Mouse (Mus musculus): Measurements from ENCODE around the gene Neurod2.
A peak's percentile ranks its signal among the peaks of the same experiment; 100 is the strongest.

The Neurod2 gene

DNA sequence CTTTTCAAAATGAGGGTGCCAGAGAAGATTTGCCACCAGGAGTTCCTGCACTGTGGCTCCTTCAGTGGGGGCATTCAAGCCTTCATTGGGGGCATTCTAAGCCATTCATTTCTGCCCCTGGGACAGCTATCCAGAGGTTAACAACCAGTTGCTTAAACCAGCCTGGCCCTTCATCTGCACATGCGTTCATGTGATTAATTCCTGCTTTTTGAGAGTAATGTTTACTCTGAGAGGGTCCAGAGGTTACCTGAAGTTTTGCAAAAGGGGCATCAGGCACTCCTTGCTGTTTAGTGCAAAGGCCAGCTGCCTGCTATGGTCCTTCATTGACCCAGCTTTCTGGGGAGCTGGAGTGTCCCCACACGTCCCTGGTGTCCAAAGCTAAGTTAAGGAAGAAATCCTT is 32.5 kb downstream of the Neurod2 start:
- Histone ChIP-seq H3K4me3 (replicated peaks; ENCODE audit: low read length) (peak overlapping the region; percentile 51), H3K27me3 (ENCODE audit: insufficient read depth, low read length) (peaks cover 21% of the 10 kb centered on the region), H3K9me3 (ENCODE audit: low read length) (no peaks in the 10 kb centered on the region), H3K36me3 (ENCODE audit: insufficient read depth, low read length) (no peaks in the 10 kb centered on the region), H3K4me1 (replicated peaks; ENCODE audit: low read depth, low read length) (peaks cover 77% of the 10 kb centered on the region)
- TF ChIP-seq NANOG (IDR thresholded peaks at IDR 0.05; ENCODE audit: borderline replicate concordance, low read length) = no peak
- TF ChIP-seq POU5F1 (IDR thresholded peaks at IDR 0.05; ENCODE audit: borderline replicate concordance, low read length) = no peak
- no peak for TF ChIP-seq CTCF (conservative IDR thresholded peaks at IDR 0.05; ENCODE audit: low read length)

DNA sequence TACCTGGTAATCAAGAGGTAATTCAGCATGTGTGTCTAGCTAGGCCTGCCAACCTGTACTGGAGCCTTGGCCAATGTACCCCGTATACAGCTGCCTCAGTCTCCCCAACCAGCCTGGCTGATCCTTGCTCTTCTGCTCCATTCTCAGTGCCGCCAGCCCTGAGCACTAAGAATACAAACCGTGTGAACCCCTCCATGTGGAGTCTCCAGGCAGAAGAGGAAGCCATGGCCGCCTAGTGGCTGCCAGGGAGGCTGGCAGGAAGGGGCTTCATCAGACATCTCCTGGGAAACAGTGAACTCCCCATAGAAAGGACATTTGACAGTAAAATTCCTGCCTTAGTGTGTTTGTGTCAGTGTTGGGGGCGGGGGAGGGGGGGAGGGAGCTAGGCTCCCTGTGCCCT is 33.2 kb downstream of the Neurod2 start:
- no peaks in the 10 kb centered on the region for H3K9me3 ChIP-seq (ENCODE audit: low read length)
- H3K4me1 ChIP-seq (replicated peaks; ENCODE audit: low read depth, low read length) = peaks cover 71% of the 10 kb centered on the region
- peaks cover 25% of the 10 kb centered on the region for H3K27me3 ChIP-seq (ENCODE audit: insufficient read depth, low read length)
- peak overlapping the region; percentile 51; the same call in 1 of the 2 replicates for H3K4me3 ChIP-seq (replicated peaks; ENCODE audit: low read length)
- TF ChIP-seq POU5F1 (IDR thresholded peaks at IDR 0.05; ENCODE audit: borderline replicate concordance, low read length) (no peak), CTCF (conservative IDR thresholded peaks at IDR 0.05; ENCODE audit: low read length) (peak; percentile 67), NANOG (IDR thresholded peaks at IDR 0.05; ENCODE audit: borderline replicate concordance, low read length) (no peak)
- no peaks in the 10 kb centered on the region for H3K36me3 ChIP-seq (ENCODE audit: insufficient read depth, low read length)

DNA sequence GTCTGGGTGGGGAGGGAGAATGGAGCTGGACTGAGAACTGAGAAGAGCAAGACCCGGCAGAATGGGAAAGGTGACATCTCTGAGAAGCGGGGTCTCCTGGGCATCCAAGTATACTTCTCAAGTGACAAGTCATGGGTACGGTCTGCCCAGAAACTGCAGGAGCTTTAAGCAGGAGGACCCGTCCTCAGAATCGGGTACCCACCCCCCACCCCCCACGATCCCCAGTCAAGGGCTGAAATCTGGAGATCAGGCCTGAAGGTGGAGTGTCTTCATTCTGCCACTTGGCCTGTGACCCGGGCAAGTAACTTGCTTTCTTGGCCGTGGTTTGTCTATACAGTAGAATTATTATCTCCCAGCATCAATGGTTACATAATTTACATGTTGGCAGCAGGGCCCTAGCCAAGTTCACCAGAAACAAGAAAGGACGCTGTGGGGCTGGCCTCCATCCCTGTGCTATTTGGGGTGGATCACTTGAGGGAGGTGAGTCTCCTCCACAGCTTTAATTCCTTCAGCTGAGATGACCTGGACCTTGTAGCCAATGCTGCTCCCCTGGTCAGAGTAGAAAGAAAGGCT is 34.3 kb downstream of the Neurod2 start:
- Histone ChIP-seq H3K4me3 (replicated peaks; ENCODE audit: low read length) (peak overlapping the region; percentile 88), H3K27me3 (ENCODE audit: insufficient read depth, low read length) (peaks cover 34% of the 10 kb centered on the region), H3K4me1 (replicated peaks; ENCODE audit: low read depth, low read length) (peaks cover 63% of the 10 kb centered on the region), H3K36me3 (ENCODE audit: insufficient read depth, low read length) (no peaks in the 10 kb centered on the region), H3K9me3 (ENCODE audit: low read length) (no peaks in the 10 kb centered on the region)
- TF ChIP-seq CTCF (conservative IDR thresholded peaks at IDR 0.05; ENCODE audit: low read length) (no peak), POU5F1 (IDR thresholded peaks at IDR 0.05; ENCODE audit: borderline replicate concordance, low read length) (no peak), NANOG (IDR thresholded peaks at IDR 0.05; ENCODE audit: borderline replicate concordance, low read length) (no peak)

DNA sequence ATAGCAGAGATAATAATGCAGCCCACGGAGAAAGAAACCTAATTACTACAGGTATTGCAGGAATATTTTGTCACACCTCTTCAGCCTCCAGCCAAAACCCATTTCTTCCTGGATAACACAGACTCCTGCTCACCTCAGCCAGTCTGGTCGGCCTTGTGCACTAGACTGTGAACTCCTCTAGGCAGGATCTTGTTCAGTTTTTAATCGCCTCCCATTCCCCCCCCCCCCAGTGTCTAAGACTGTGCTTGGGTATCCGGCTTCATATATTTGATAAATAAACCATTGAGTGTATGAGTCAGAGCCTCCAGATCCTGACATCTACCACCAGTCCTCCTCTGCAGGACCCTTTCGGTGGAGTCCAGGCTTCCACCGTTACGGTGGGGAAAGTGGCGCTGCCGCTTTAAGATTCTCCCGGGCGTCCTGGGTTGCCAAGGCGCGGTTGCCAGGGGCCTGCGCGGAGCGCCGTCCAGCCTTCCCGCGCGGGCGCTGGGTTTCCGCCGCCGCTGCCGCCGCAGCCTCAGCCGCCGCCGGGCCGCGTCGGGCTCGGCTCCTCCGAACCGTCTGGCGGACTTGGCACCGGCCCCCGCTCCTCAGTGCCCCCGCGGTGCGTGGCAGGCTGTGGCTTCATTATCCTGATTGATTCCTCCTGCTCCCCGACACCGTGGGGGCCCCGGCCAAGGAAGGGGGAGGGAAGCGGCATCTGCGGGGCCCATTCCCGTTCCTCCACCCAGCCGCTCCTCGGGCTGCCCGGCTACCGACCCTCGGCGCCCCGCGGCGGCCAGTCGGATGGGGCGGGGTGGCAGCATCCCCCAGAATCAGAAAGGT is 35.0 kb downstream of the Neurod2 start:
- H3K36me3 ChIP-seq (ENCODE audit: insufficient read depth, low read length) = no peaks in the 10 kb centered on the region
- TF ChIP-seq NANOG (IDR thresholded peaks at IDR 0.05; ENCODE audit: borderline replicate concordance, low read length) (no peak), POU5F1 (IDR thresholded peaks at IDR 0.05; ENCODE audit: borderline replicate concordance, low read length) (no peak), CTCF (conservative IDR thresholded peaks at IDR 0.05; ENCODE audit: low read length) (no peak)
- H3K27me3 ChIP-seq (ENCODE audit: insufficient read depth, low read length) = peaks cover 40% of the 10 kb centered on the region
- H3K9me3 ChIP-seq (ENCODE audit: low read length) = no peaks in the 10 kb centered on the region
- H3K4me3 ChIP-seq (replicated peaks; ENCODE audit: low read length) = peak overlapping the region; percentile 88
- peaks cover 63% of the 10 kb centered on the region for H3K4me1 ChIP-seq (replicated peaks; ENCODE audit: low read depth, low read length)

DNA sequence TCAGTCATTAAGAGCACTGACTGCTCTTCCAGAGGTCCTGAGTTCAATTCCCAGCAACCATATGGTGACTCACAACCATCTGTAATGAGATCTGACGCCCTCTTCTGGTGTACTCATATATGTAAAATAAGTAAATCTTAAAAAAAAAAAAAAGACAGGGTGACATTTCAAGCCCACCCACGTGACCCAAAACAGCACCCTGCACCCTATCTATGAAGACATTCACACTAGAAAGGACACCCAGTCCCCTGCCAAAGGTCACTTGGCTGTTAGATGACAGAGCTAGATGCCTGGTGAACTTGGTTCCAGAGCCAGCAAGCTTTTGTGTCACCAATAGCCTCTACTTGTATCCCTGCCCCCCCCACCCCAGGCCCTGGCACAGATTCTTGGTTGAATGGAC is 36.4 kb downstream of the Neurod2 start:
- Histone ChIP-seq H3K36me3 (ENCODE audit: insufficient read depth, low read length) (no peaks in the 10 kb centered on the region), H3K27me3 (ENCODE audit: insufficient read depth, low read length) (peaks cover 46% of the 10 kb centered on the region), H3K4me3 (replicated peaks; ENCODE audit: low read length) (no peak overlapping the region), H3K9me3 (ENCODE audit: low read length) (no peaks in the 10 kb centered on the region), H3K4me1 (replicated peaks; ENCODE audit: low read depth, low read length) (peaks cover 54% of the 10 kb centered on the region)
- TF ChIP-seq NANOG (IDR thresholded peaks at IDR 0.05; ENCODE audit: borderline replicate concordance, low read length) (no peak), CTCF (conservative IDR thresholded peaks at IDR 0.05; ENCODE audit: low read length) (no peak), POU5F1 (IDR thresholded peaks at IDR 0.05; ENCODE audit: borderline replicate concordance, low read length) (no peak)

DNA sequence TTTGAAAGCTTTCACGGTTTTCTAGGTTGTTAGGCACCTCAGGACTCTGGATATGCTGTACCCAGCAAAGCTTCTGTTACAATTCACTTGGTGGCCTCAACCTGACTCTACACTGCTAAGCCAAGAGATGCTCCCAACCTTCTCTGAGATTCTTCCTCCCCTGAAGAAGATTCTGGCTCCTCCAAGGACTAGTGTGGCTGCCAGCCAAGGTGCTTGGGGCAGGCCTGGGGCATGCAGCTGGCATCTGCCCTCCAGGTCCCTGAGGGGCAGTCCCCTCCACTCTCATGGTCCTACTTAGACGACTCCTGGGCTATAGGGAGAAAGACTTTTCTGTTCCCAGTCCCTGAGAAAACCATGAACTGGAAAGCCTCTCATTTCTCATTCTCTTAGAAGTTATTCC is 38.5 kb downstream of the Neurod2 start:
- H3K4me1 ChIP-seq (replicated peaks; ENCODE audit: low read depth, low read length) = peaks cover 32% of the 10 kb centered on the region
- peaks cover 52% of the 10 kb centered on the region for H3K27me3 ChIP-seq (ENCODE audit: insufficient read depth, low read length)
- TF ChIP-seq CTCF (conservative IDR thresholded peaks at IDR 0.05; ENCODE audit: low read length) = no peak

DNA sequence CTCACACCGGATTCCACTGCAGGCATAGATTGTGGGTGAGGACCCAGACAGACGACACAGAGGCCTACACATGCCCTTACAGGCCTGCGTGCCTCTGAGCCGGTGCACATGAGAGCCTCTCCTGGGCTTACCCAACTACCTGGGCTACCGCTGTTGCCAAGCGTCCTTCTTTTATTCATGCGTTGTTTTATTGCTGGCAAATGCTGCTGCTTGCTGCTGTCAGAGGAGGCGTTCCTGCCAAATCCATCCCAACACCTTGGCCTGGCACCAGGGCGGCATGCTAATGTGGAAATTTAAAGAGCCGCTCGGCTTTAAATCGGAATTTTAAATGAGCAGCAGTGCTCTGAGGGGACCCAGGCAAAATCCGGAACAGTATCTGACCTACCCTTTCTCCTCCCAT is 39.6 kb downstream of the Neurod2 start:
- TF ChIP-seq CTCF (conservative IDR thresholded peaks at IDR 0.05; ENCODE audit: low read length) (no peak), NANOG (IDR thresholded peaks at IDR 0.05; ENCODE audit: borderline replicate concordance, low read length) (no peak), POU5F1 (IDR thresholded peaks at IDR 0.05; ENCODE audit: borderline replicate concordance, low read length) (no peak)
- peaks cover 24% of the 10 kb centered on the region for H3K4me1 ChIP-seq (replicated peaks; ENCODE audit: low read depth, low read length)
- peaks cover 46% of the 10 kb centered on the region for H3K27me3 ChIP-seq (ENCODE audit: insufficient read depth, low read length)
- H3K4me3 ChIP-seq (replicated peaks; ENCODE audit: low read length) = peak overlapping the region; percentile 39
- H3K36me3 ChIP-seq (ENCODE audit: insufficient read depth, low read length) = no peaks in the 10 kb centered on the region
- H3K9me3 ChIP-seq (ENCODE audit: low read length) = no peaks in the 10 kb centered on the region

More for the DNA sequence above, 38.5 kb downstream of the Neurod2 start:
- no peaks in the 10 kb centered on the region for H3K9me3 ChIP-seq (ENCODE audit: low read length)
- H3K36me3 ChIP-seq (ENCODE audit: insufficient read depth, low read length) = no peaks in the 10 kb centered on the region
- H3K4me3 ChIP-seq (replicated peaks; ENCODE audit: low read length) = no peak overlapping the region

DNA sequence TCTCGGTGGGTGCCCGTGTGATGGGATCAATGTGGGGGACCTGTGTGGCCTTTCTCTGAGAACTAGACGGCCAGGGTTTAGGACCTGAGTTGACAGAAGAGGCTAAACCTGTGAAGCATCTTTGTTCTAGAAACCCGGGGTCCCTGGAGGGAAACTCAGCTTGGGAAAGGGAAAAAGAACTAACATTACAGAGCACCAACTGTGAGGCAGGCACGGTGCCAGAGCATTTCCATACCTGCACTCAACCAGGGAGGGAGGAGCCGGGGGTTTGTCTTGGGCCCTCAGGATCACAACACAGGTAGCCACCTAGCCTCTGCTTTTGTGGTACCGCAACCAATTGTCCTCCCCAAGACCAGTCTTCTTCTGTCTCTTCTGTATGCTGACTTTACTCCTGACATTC is 41.5 kb downstream of the Neurod2 start:
- Histone ChIP-seq H3K27me3 (ENCODE audit: insufficient read depth, low read length) (peaks cover 40% of the 10 kb centered on the region), H3K36me3 (ENCODE audit: insufficient read depth, low read length) (no peaks in the 10 kb centered on the region), H3K9me3 (ENCODE audit: low read length) (no peaks in the 10 kb centered on the region), H3K4me1 (replicated peaks; ENCODE audit: low read depth, low read length) (peaks cover 29% of the 10 kb centered on the region), H3K4me3 (replicated peaks; ENCODE audit: low read length) (no peak overlapping the region)
- TF ChIP-seq NANOG (IDR thresholded peaks at IDR 0.05; ENCODE audit: borderline replicate concordance, low read length) (no peak), POU5F1 (IDR thresholded peaks at IDR 0.05; ENCODE audit: borderline replicate concordance, low read length) (no peak), CTCF (conservative IDR thresholded peaks at IDR 0.05; ENCODE audit: low read length) (no peak)
